Mouse (Mus musculus): ENCODE measurements around the gene Gpt2.

GRCm38 (mm10) chr8:85452328-85452727 lies 40.0 kb upstream of the Gpt2 start:
- TF ChIP-seq CTCF (IDR thresholded peaks at IDR 0.05; ENCODE audit: low read depth, low read length) = no peak
- no peak for TF ChIP-seq GATA1 (IDR thresholded peaks at IDR 0.05; ENCODE audit: borderline replicate concordance, low read length)
- no peak for TF ChIP-seq TAL1 (conservative IDR thresholded peaks at IDR 0.05; ENCODE audit: low read depth, low read length)
